Mouse (Mus musculus) MEL (cell line): ENCODE measurements around the gene Mrnip. TPM values are rescaled to one million over a fixed set of nuclear protein-coding genes. Genes with fewer than 3 reads are reported as not detected.

Source experiments
- DNase-seq: peaks from one replicate; pipeline ENCODE4 v3.0.0; 2011; ENCODE audit warnings: low read depth, low spot score
- H3K27ac ChIP-seq: 2 replicates; pipeline ENCODE4 v1.5.1; 2012; ENCODE audit warnings: low read depth, mild to moderate bottlenecking, control low read depth, low read length, moderate library complexity; ENCODE audit not compliant: control insufficient read depth
- H3K27me3 ChIP-seq, 2 experiments: fragments of 150-350 bp in 1 of 2; sonication (generic) in 1 of 2; 2 replicates each; pipeline ENCODE4 v1.6.1; 2012; ENCODE audit warnings: low read length in 2 of 2, mild to moderate bottlenecking in 2 of 2, improper control_type of control experiment in 1 of 2, moderate library complexity in 1 of 2; ENCODE audit not compliant: insufficient read depth in 2 of 2, control insufficient read depth in 1 of 2
- H3K36me3 ChIP-seq, 2 experiments: 2 replicates each; pipeline ENCODE4 v1.6.1; 2012 to 2014; ENCODE audit warnings: low read length in 2 of 2, improper control_type of control experiment in 1 of 2, inconsistent platforms in 1 of 2, mild to moderate bottlenecking in 1 of 2; ENCODE audit not compliant: insufficient read depth in 2 of 2, control insufficient read depth in 1 of 2
- H3K4me1 ChIP-seq, 2 experiments: fragments of 150-350 bp in 1 of 2; sonication (generic) in 1 of 2; 2 replicates each; pipeline ENCODE4 v1.6.1; 2012; ENCODE audit warnings: low read length in 2 of 2, improper control_type of control experiment in 1 of 2, mild to moderate bottlenecking in 1 of 2; ENCODE audit not compliant: insufficient read depth in 2 of 2, control insufficient read depth in 1 of 2
- H3K4me3 ChIP-seq, 2 experiments: fragments of 150-350 bp in 1 of 2; sonication (generic) in 1 of 2; 2 replicates each; pipeline ENCODE4 v1.5.1; 2012; ENCODE audit warnings: low read depth in 2 of 2, low read length in 2 of 2, mild to moderate bottlenecking in 2 of 2, moderate library complexity in 2 of 2, control low read depth in 1 of 2, improper control_type of control experiment in 1 of 2; ENCODE audit not compliant: control insufficient read depth in 1 of 2, insufficient read depth in 1 of 2
- H3K79me2 ChIP-seq: 2 replicates; pipeline ENCODE4 v1.6.1; 2012; ENCODE audit warnings: mild to moderate bottlenecking, low read length, moderate library complexity; ENCODE audit not compliant: control insufficient read depth, poor library complexity, insufficient read depth
- H3K9ac ChIP-seq: 2 replicates; pipeline ENCODE4 v1.6.1; 2012; ENCODE audit warnings: low read depth, mild to moderate bottlenecking, control low read depth, low read length, moderate library complexity; ENCODE audit not compliant: control insufficient read depth, poor library complexity, severe bottlenecking
- H3K9me3 ChIP-seq: fragments of 150-350 bp; sonication (generic); replicated peaks from 2 replicates; pipeline ENCODE4 v1.6.1; 2012; ENCODE audit warnings: mild to moderate bottlenecking, low read length, improper control_type of control experiment, moderate library complexity; ENCODE audit not compliant: insufficient read depth
- BHLHE40 ChIP-seq: IDR thresholded peaks from 2 replicates; pipeline ENCODE4 v1.6.1; 2012; ENCODE audit warnings: low read depth, mild to moderate bottlenecking, inconsistent platforms, low read length, improper control_type of control experiment, borderline replicate concordance
- CHD1 ChIP-seq: IDR thresholded peaks from 2 replicates; pipeline ENCODE4 v1.6.1; 2012; ENCODE audit warnings: low read depth, mild to moderate bottlenecking, inconsistent platforms, low read length, improper control_type of control experiment
- ELF1 ChIP-seq: IDR thresholded peaks from 2 replicates; pipeline ENCODE4 v1.6.1; 2014; ENCODE audit warnings: low read depth, mild to moderate bottlenecking, inconsistent platforms, low read length, improper control_type of control experiment, moderate library complexity
- GATA1 ChIP-seq: IDR thresholded peaks from 2 replicates; pipeline ENCODE4 v1.6.1; 2011; ENCODE audit warnings: low read depth, low read length, improper control_type of control experiment
- HCFC1 ChIP-seq: IDR thresholded peaks from 2 replicates; pipeline ENCODE4 v1.6.1; 2012; ENCODE audit warnings: low read depth, mild to moderate bottlenecking, inconsistent platforms, low read length, improper control_type of control experiment, moderate library complexity
- JUND ChIP-seq: IDR thresholded peaks from 2 replicates; pipeline ENCODE4 v1.6.1; 2011; ENCODE audit warnings: low read depth, mild to moderate bottlenecking, improper control_type of control experiment, low read length
- KAT2A ChIP-seq: conservative IDR thresholded peaks from 2 replicates; pipeline ENCODE4 v1.6.1; 2012; ENCODE audit warnings: low read depth, low read length, improper control_type of control experiment, inconsistent platforms
- MAX ChIP-seq: IDR thresholded peaks from 2 replicates; pipeline ENCODE4 v1.6.1; 2011; ENCODE audit warnings: low read length, improper control_type of control experiment
- MAZ ChIP-seq: IDR thresholded peaks from 2 replicates; pipeline ENCODE4 v1.6.1; 2012; ENCODE audit warnings: low read depth, mild to moderate bottlenecking, inconsistent platforms, low read length, improper control_type of control experiment
- MEF2A ChIP-seq: IDR thresholded peaks from 2 replicates; pipeline ENCODE4 v1.6.1; 2014; ENCODE audit warnings: low read depth, mild to moderate bottlenecking, inconsistent platforms, low read length, improper control_type of control experiment; ENCODE audit not compliant: poor library complexity, insufficient replicate concordance, severe bottlenecking; ENCODE audit errors: extremely low read depth
- MXI1 ChIP-seq: IDR thresholded peaks from 2 replicates; pipeline ENCODE4 v1.6.1; 2011; ENCODE audit warnings: mild to moderate bottlenecking, low read depth, low read length, improper control_type of control experiment
- MYB ChIP-seq: IDR thresholded peaks from 2 replicates; pipeline ENCODE4 v1.6.1; 2011; ENCODE audit warnings: mild to moderate bottlenecking, low read depth, low read length, improper control_type of control experiment
- POLR2A ChIP-seq, 2 experiments: IDR thresholded peaks; 2 replicates each; pipeline ENCODE4 v1.6.1; 2011 to 2012; ENCODE audit warnings: low read length in 2 of 2, mild to moderate bottlenecking in 2 of 2, control low read depth in 1 of 2, improper control_type of control experiment in 1 of 2, low read depth in 1 of 2, moderate library complexity in 1 of 2; ENCODE audit not compliant: control insufficient read depth in 1 of 2, insufficient read depth in 1 of 2, poor library complexity in 1 of 2
- POLR2AphosphoS2 ChIP-seq: IDR thresholded peaks from 2 replicates; pipeline ENCODE4 v1.6.1; 2011; ENCODE audit warnings: low read length, improper control_type of control experiment
- POLR2AphosphoS5 ChIP-seq: IDR thresholded peaks from 2 replicates; pipeline ENCODE4 v1.6.1; 2012; ENCODE audit warnings: low read depth, borderline replicate concordance, mild to moderate bottlenecking, inconsistent platforms, low read length, moderate library complexity, mixed read lengths
- RAD21 ChIP-seq: IDR thresholded peaks from 2 replicates; pipeline ENCODE4 v1.6.1; 2011; ENCODE audit warnings: mild to moderate bottlenecking, low read depth, low read length, improper control_type of control experiment
- SIN3A ChIP-seq: IDR thresholded peaks from 2 replicates; pipeline ENCODE4 v1.6.1; 2012; ENCODE audit warnings: low read length, improper control_type of control experiment, inconsistent platforms
- SMC3 ChIP-seq: IDR thresholded peaks from 2 replicates; pipeline ENCODE4 v1.6.1; 2011; ENCODE audit warnings: low read depth, low read length, improper control_type of control experiment
- TBP ChIP-seq: IDR thresholded peaks from 2 replicates; pipeline ENCODE4 v1.8.0; 2011; ENCODE audit warnings: low read depth, low read length, improper control_type of control experiment
- TCF12 ChIP-seq: IDR thresholded peaks from 2 replicates; pipeline ENCODE4 v1.6.1; 2014; ENCODE audit warnings: low read depth, mild to moderate bottlenecking, inconsistent platforms, low read length, improper control_type of control experiment, moderate library complexity
- USF1 ChIP-seq: IDR thresholded peaks from 2 replicates; pipeline ENCODE4 v1.6.1; 2014; ENCODE audit warnings: low read depth, mild to moderate bottlenecking, inconsistent platforms, low read length, improper control_type of control experiment, moderate library complexity
- ZC3H11A ChIP-seq: IDR thresholded peaks from 2 replicates; pipeline ENCODE4 v1.6.1; 2012; ENCODE audit warnings: low read depth, mild to moderate bottlenecking, inconsistent platforms, low read length, improper control_type of control experiment
- ZKSCAN1 ChIP-seq: IDR thresholded peaks from 2 replicates; pipeline ENCODE4 v1.6.1; 2012; ENCODE audit warnings: low read depth, mild to moderate bottlenecking, inconsistent platforms, low read length, improper control_type of control experiment, moderate library complexity
- ZMIZ1 ChIP-seq: IDR thresholded peaks from 2 replicates; pipeline ENCODE4 v1.6.1; 2012; ENCODE audit warnings: low read depth, mild to moderate bottlenecking, inconsistent platforms, low read length, improper control_type of control experiment, moderate library complexity
- polyA plus RNA-seq, 2 experiments: library from polyadenylated mRNA; stranded (reverse) in 1 of 2; unstranded in 1 of 2; fragments of >175 nt in 1 of 2; fragments of >200 nt in 1 of 2; gene quantifications; 2 replicates each; pipeline versions ENCODE4 v1.2.1 to v1.2.4; 2012; ENCODE audit warnings: low replicate concordance in 2 of 2, low read depth in 1 of 2; ENCODE audit not compliant: insufficient read length in 2 of 2, insufficient read depth in 1 of 2, missing spikeins in 1 of 2
- total RNA-seq: library from RNA; depleted of rRNA; stranded (reverse); fragments of 300-350 nt; gene quantifications from 2 replicates; pipeline ENCODE4 v1.2.3, GENCODE M21; 2012

Mrnip gene
- total and polyA plus RNA-seq, 3 experiments = 8.6 to 10.6 TPM; not detected in 1

- no peak for TF ChIP-seq JUND
- TF ChIP-seq MAX = peak; percentile 68
- no peak for TF ChIP-seq MYB
- TF ChIP-seq SIN3A = peak; percentile 57
- TF ChIP-seq ZC3H11A = no peak
- TF ChIP-seq USF1 = no peak
- no peak for TF ChIP-seq KAT2A
These were observed 62.9 kb downstream of the Mrnip start (continued) for GRCm38 (mm10) chr11:50236937-50237835.

- peak within 1 kb of the TSS; percentile 80 to 95 for H3K4me3 ChIP-seq
- H3K27me3 ChIP-seq = no peaks in the 10 kb centered on the region
- peaks cover 3 to 7% of the 10 kb centered on the region in 2 experiments; a peak in 3 of 4 replicates for H3K36me3 ChIP-seq
- H3K27ac ChIP-seq = peak within 1 kb of the TSS; percentile 50
- peaks cover 3 to 19% of the 10 kb centered on the region in 2 experiments; a peak in 3 of 4 replicates for H3K4me1 ChIP-seq
- no peaks in the 10 kb centered on the region for H3K9me3 ChIP-seq
- peak within 1 kb of the TSS; percentile 73 for H3K9ac ChIP-seq
- peak; percentile 88 for DNase-seq
- peak; percentile 56; the same call in 1 of the 2 replicates for TF ChIP-seq MXI1
- TF ChIP-seq BHLHE40 = no peak
- TF ChIP-seq ZKSCAN1 = no peak
- TF ChIP-seq POLR2AphosphoS2 = no peak
- 0 out of 2 replicates have a peak, but pooled peaks have one; percentile 19 for TF ChIP-seq ELF1
- TF ChIP-seq ZMIZ1 = no peak
- peak; percentile 49; the same call in 1 of the 2 replicates for TF ChIP-seq GATA1
- no peak for TF ChIP-seq RAD21
- no peak for TF ChIP-seq CHD1
- TF ChIP-seq POLR2A (IDR thresholded peaks at IDR 0.05; ENCODE audit: control insufficient read depth in 1 of 2, insufficient read depth in 1 of 2, low read depth in 1 of 2, low read length in 2 of 2, poor library complexity in 1 of 2) = peak in 1 of 2 experiments; percentile 40; a peak in 1 of 4 replicates
- peak; percentile 69; the same call in 1 of the 2 replicates for TF ChIP-seq SIN3A
- peak; percentile 69; the same call in 1 of the 2 replicates for TF ChIP-seq MAZ
- no peak for TF ChIP-seq HCFC1
- TF ChIP-seq MEF2A = no peak
- TF ChIP-seq SMC3 = peak; percentile 17; the same call in 1 of the 2 replicates
- peak; percentile 50; the same call in 1 of the 2 replicates for TF ChIP-seq TBP
- TF ChIP-seq POLR2AphosphoS5 = no peak
- no peak for TF ChIP-seq TCF12
- H3K79me2 ChIP-seq = no peaks in the 10 kb centered on the region; the same call in 1 of the 2 replicates
These were observed 64.1 kb downstream of the Mrnip start, which contains the start of gene Ltc4s for GRCm38 (mm10) chr11:50238324-50238723. Gene Ltc4s, minus strand, starts transcription at chr11:50238616.
